Mouse (Mus musculus): ENCODE data around the gene Mterf4. TPM values are rescaled to one million over a fixed set of nuclear protein-coding genes. Genes with fewer than 3 reads are reported as not detected.
"Not testable (repeated sequence)": the region's sequence is repeated elsewhere in the genome, so short reads cannot be mapped to it uniquely, and the experiment has no call there.

The Mterf4 gene
- polyA plus RNA-seq, 1 experiment from 2014 or later: 33.7 TPM

DNA sequence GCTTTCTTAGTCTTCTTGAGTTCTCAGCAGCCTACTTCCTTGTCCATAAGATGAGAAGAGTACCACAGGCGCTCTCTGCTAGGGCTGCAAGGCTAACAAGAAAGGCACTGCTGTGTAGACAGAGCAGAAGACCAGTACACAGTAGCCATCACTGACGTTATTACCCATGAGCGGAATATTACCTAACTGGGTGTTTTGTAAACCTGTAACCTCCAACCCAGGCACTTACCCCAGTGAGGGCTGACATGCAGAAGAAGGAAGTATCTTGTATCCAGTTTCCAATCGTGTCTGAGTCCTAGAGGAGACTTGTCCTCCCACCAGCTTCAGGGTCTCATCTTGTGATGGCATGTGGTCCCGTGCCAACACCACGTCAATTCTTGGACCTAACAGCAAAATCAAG lies 18.3 kb upstream of the Mterf4 start:
- ATAC-seq: no peak
- no peak overlapping the region for H3K4me2 ChIP-seq (ENCODE audit: low read length)
- H3K9me3 ChIP-seq (ENCODE audit: control insufficient read depth, low read length): no peaks in the 10 kb centered on the region
- H3K27me3 ChIP-seq (replicated peaks; ENCODE audit: control insufficient read depth, insufficient read depth, low read length): no peaks in the 10 kb centered on the region
- peaks cover 9% of the 10 kb centered on the region for H3K36me3 ChIP-seq (ENCODE audit: control insufficient read depth, insufficient read depth, low read length)
- no peak overlapping the region for H3K9ac ChIP-seq (ENCODE audit: low read depth, low read length)
- H3K27ac ChIP-seq (ENCODE audit: low read depth, low read length): no peak overlapping the region
- 96% methylated on average over 6 of the region's 6 CpGs for WGBS
- H3K4me3 ChIP-seq (ENCODE audit: low read length): no peak overlapping the region
- H3K4me1 ChIP-seq (ENCODE audit: control insufficient read depth, insufficient read depth, low read depth, low read length): no peaks in the 10 kb centered on the region

DNA sequence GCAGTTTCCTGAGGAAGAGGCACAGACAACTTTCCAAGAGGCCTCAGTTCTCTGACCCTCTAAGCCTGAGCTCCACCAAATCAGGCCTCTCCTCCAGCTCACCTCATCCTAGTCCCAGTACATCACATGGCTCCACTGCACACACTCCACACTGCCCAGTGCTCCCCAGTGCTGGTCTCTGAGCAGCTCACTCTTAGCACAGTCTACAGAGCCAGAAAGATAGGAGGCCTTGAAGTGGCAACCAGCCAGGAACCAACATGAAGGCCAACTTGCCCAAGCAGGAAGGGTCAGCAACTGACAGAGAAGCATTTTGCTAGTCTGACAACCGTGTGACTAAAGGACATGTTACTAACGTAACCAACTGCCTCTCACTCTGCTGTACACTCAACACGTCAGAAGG lies 5.1 kb downstream of the Mterf4 start:
- peaks cover 33% of the 10 kb centered on the region for H3K36me3 ChIP-seq (ENCODE audit: control insufficient read depth, insufficient read depth, low read length)
- H3K9me3 ChIP-seq (ENCODE audit: control insufficient read depth, low read length): no peaks in the 10 kb centered on the region
- H3K4me1 ChIP-seq (ENCODE audit: control insufficient read depth, insufficient read depth, low read depth, low read length): peaks cover 8% of the 10 kb centered on the region
- no peak overlapping the region for H3K9ac ChIP-seq (ENCODE audit: low read depth, low read length)
- H3K27me3 ChIP-seq (replicated peaks; ENCODE audit: control insufficient read depth, insufficient read depth, low read length): no peaks in the 10 kb centered on the region
- no peak overlapping the region for H3K27ac ChIP-seq (ENCODE audit: low read depth, low read length)
- H3K4me2 ChIP-seq (ENCODE audit: low read length): no peak overlapping the region
- no peak overlapping the region for H3K4me3 ChIP-seq (ENCODE audit: low read length)
- WGBS: 76% methylated on average over 3 of the region's 3 CpGs
- ATAC-seq: no peak

DNA sequence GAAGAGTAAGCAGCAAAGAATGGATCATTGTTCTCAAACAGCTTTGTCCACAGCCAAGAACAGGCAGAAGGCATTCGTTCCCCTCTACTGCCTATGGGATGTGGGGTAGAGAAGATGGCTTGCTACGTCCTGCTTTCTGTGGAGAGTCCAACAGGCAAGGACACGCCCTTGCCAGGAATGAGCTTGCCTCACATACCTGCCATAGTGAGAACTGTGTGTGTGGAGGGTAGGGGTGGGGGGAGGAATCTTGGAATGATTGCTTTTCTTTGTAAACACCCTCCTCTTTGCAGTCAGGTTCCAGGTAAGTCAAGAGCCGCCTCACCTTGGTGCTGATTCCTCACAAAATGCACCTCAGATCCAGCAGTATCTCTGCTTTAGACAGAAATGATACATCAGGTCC lies 5.9 kb downstream of the Mterf4 start:
- no peaks in the 10 kb centered on the region for H3K9me3 ChIP-seq (ENCODE audit: control insufficient read depth, low read length)
- H3K4me1 ChIP-seq (ENCODE audit: control insufficient read depth, insufficient read depth, low read depth, low read length): peaks cover 4% of the 10 kb centered on the region
- 86% methylated on average over 4 of the region's 4 CpGs for WGBS

DNA sequence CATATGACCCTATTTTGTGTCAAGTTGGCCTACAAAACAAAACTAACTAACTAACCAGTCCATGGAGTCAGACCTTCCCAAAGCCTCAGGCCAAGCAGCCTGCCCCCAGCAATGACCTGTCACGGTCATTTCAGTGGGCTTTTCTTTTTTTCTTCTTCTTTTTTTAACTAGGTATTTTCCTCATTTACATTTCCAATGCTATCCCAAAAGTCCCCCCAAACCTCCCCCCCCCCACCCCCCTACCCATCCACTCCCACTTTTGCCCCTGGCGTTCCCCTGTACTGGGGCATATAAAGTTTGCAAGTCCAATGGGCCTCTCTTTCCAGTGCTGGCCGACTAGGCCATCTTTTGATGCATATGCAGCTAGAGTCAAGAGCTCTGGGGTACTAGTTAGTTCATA lies 11.2 kb downstream of the Mterf4 start:
- H3K4me3 ChIP-seq (ENCODE audit: low read length); H3K4me1 ChIP-seq (ENCODE audit: control insufficient read depth, insufficient read depth, low read depth, low read length); H3K9ac ChIP-seq (ENCODE audit: low read depth, low read length); H3K4me2 ChIP-seq (ENCODE audit: low read length); H3K27ac ChIP-seq (ENCODE audit: low read depth, low read length); H3K27me3 ChIP-seq (replicated peaks; ENCODE audit: control insufficient read depth, insufficient read depth, low read length); ATAC-seq; H3K9me3 ChIP-seq (ENCODE audit: control insufficient read depth, low read length): not testable (repeated sequence)
- H3K36me3 ChIP-seq (ENCODE audit: control insufficient read depth, insufficient read depth, low read length): peaks cover 10% of the 10 kb centered on the region
- WGBS: 84% methylated on average over 3 of the region's 3 CpGs

More for the DNA sequence above, 5.9 kb downstream of the Mterf4 start:
- Histone ChIP-seq H3K9ac (ENCODE audit: low read depth, low read length) (no peak overlapping the region), H3K27ac (ENCODE audit: low read depth, low read length) (no peak overlapping the region), H3K4me3 (ENCODE audit: low read length) (no peak overlapping the region), H3K4me2 (ENCODE audit: low read length) (no peak overlapping the region), H3K27me3 (replicated peaks; ENCODE audit: control insufficient read depth, insufficient read depth, low read length) (no peaks in the 10 kb centered on the region), H3K36me3 (ENCODE audit: control insufficient read depth, insufficient read depth, low read length) (peaks cover 33% of the 10 kb centered on the region)
- no peak for ATAC-seq

DNA sequence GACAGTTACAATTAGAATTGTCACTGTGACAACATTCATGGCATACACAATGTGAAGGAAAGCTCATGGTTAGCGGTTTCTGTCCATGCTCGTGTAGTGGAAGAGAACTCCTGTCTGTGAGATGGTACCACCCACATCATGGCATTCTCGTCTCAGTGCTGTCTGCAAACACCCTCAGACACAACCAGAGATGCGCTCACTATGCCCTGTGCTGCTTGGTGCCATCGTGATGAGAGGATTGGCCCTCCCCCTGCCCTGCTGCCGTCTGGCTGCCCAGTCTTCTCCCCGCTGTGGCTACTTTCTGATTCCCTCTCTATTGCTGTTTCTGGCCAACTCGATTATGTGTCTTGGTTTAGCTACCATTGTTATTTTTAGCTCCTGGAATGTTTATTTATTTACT lies 13.7 kb downstream of the Mterf4 start:
- ATAC-seq: no peak
- H3K27me3 ChIP-seq (replicated peaks; ENCODE audit: control insufficient read depth, insufficient read depth, low read length): no peaks in the 10 kb centered on the region
- WGBS: 83% methylated on average over 8 of the region's 8 CpGs
- peaks cover 3% of the 10 kb centered on the region; the same call in 1 of the 2 replicates for H3K36me3 ChIP-seq (ENCODE audit: control insufficient read depth, insufficient read depth, low read length)
- H3K4me2 ChIP-seq (ENCODE audit: low read length): no peak overlapping the region
- no peak overlapping the region for H3K9ac ChIP-seq (ENCODE audit: low read depth, low read length)
- H3K4me1 ChIP-seq (ENCODE audit: control insufficient read depth, insufficient read depth, low read depth, low read length): no peaks in the 10 kb centered on the region
- no peak overlapping the region for H3K4me3 ChIP-seq (ENCODE audit: low read length)
- H3K27ac ChIP-seq (ENCODE audit: low read depth, low read length): no peak overlapping the region
- H3K9me3 ChIP-seq (ENCODE audit: control insufficient read depth, low read length): no peaks in the 10 kb centered on the region

DNA sequence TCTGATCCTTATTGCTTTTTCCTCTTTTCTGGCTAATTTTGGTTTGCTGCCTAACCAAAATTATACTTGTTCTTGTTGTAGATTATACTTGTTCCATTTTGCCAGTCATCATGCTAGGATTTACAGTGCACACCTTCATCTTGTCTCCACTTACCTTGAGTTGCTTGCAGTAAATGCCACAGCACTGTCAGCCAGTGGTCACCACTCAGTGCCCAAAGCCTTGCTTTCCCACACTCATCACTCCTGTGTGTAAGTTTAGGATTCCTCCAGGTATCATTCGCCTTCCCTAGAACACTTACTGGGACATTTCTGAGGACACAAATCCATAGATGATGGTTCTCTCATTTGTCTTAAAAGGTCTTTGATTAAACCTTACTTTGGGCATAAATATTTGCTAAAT lies 14.1 kb downstream of the Mterf4 start:
- Histone ChIP-seq H3K9me3 (ENCODE audit: control insufficient read depth, low read length) (no peaks in the 10 kb centered on the region), H3K4me3 (ENCODE audit: low read length) (no peak overlapping the region), H3K9ac (ENCODE audit: low read depth, low read length) (no peak overlapping the region), H3K4me1 (ENCODE audit: control insufficient read depth, insufficient read depth, low read depth, low read length) (no peaks in the 10 kb centered on the region), H3K27ac (ENCODE audit: low read depth, low read length) (no peak overlapping the region), H3K4me2 (ENCODE audit: low read length) (no peak overlapping the region), H3K36me3 (ENCODE audit: control insufficient read depth, insufficient read depth, low read length) (peaks cover 1% of the 10 kb centered on the region; the same call in 1 of the 2 replicates), H3K27me3 (replicated peaks; ENCODE audit: control insufficient read depth, insufficient read depth, low read length) (no peaks in the 10 kb centered on the region)
- 91% methylated on average over 1 of the region's 1 CpGs for WGBS
- ATAC-seq: no peak

DNA sequence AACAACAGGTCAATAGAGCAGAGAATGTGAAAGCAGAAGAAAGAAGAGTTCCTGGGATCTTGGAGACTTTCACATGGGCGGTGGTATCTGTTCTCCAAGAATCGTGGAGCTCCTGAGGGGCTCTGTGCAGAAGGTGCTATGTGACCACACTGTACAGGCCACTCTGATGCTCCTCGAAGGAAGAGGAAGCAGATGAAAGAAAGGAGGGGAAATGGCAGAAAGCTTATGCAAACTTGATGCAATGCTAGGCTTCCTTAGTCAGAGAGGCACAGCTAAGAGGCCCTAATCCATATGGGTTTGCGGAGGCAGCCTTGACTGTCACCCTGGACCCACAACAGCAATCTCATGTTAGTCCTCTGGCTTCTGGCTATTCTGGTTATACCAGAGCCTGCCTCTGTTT lies 14.8 kb downstream of the Mterf4 start:
- H3K9me3 ChIP-seq (ENCODE audit: control insufficient read depth, low read length): no peaks in the 10 kb centered on the region
- no peak overlapping the region for H3K4me2 ChIP-seq (ENCODE audit: low read length)
- no peak overlapping the region for H3K27ac ChIP-seq (ENCODE audit: low read depth, low read length)
- H3K4me3 ChIP-seq (ENCODE audit: low read length): no peak overlapping the region
- no peaks in the 10 kb centered on the region for H3K4me1 ChIP-seq (ENCODE audit: control insufficient read depth, insufficient read depth, low read depth, low read length)
- ATAC-seq: no peak
- H3K36me3 ChIP-seq (ENCODE audit: control insufficient read depth, insufficient read depth, low read length): no peaks in the 10 kb centered on the region; the same call in 1 of the 2 replicates
- WGBS: 92% methylated on average over 4 of the region's 4 CpGs
- no peaks in the 10 kb centered on the region for H3K27me3 ChIP-seq (replicated peaks; ENCODE audit: control insufficient read depth, insufficient read depth, low read length)
- no peak overlapping the region for H3K9ac ChIP-seq (ENCODE audit: low read depth, low read length)

DNA sequence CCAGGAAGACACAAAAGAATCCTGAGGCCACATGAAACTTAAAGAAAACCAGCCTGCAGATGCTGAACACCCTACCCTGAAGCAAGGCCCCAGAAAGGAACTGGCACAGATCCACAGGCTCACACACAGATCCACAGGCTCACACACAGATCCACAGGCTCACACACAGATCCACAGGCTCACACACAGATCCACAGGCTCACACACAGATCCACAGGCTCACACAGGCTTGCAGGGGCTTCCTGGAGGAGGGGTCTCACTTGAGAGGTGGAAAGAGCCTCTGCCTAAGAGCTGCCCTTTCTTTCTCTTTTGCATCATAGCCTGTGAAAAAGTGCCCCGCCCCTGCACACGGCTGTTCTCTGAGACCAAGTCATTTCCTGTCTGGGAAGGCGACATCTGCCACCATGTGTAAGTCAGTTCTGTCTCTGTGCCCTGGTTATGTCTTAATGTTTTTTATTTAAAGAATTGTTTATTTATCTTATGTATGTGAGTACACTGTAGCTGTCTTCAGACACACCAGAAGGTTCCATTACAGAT lies 16.0 kb downstream of the Mterf4 start:
- Histone ChIP-seq H3K9ac (ENCODE audit: low read depth, low read length) (no peak overlapping the region), H3K4me2 (ENCODE audit: low read length) (no peak overlapping the region), H3K4me3 (ENCODE audit: low read length) (no peak overlapping the region), H3K9me3 (ENCODE audit: control insufficient read depth, low read length) (no peaks in the 10 kb centered on the region), H3K27me3 (replicated peaks; ENCODE audit: control insufficient read depth, insufficient read depth, low read length) (no peaks in the 10 kb centered on the region), H3K4me1 (ENCODE audit: control insufficient read depth, insufficient read depth, low read depth, low read length) (no peaks in the 10 kb centered on the region), H3K36me3 (ENCODE audit: control insufficient read depth, insufficient read depth, low read length) (no peaks in the 10 kb centered on the region), H3K27ac (ENCODE audit: low read depth, low read length) (no peak overlapping the region)
- WGBS: 68% methylated on average over 3 of the region's 3 CpGs
- no peak for ATAC-seq

DNA sequence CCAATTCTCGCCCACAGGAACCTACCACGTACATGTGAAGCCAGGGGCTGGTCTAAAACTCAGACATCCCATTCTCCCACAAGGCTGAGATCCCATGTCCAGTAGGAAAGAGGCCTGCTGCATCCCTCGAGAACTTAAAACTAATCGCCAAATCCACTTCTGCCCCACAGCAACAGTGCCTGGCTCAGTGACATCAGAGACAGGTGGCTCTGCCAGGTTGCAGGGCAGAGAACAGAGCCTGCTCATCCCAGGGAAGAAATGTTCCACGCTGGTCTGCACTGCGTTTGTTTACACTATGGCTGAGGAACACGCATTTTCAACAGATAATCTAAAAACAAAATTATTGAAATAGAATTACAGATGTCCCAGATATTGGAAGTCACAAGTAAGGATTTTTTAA lies 28.7 kb downstream of the Mterf4 start:
- WGBS: 79% methylated on average over 7 of the region's 7 CpGs

DNA sequence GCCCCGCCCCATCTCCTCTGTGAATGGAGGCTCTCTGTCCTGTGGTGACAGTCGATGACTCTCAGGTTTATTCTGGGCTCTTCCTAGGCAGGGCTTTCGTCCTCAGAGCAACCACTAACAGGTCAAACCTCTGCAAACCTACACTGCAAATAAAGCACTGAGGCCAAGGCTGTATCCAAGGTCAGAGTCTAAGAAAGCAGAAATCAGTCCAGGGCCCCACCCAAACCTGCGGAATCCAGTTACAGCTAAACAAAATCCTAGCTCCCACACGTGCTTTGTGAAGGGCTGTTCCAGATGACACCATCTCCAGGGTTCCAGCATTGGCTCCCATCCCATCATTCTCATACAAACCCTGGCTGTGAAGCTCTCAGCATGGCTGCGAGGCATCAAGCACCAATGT lies 30.2 kb downstream of the Mterf4 start:
- Histone ChIP-seq H3K4me3 (ENCODE audit: low read length) (no peak overlapping the region), H3K9me3 (ENCODE audit: control insufficient read depth, low read length) (no peaks in the 10 kb centered on the region), H3K27ac (ENCODE audit: low read depth, low read length) (no peak overlapping the region), H3K9ac (ENCODE audit: low read depth, low read length) (no peak overlapping the region), H3K4me1 (ENCODE audit: control insufficient read depth, insufficient read depth, low read depth, low read length) (peaks cover 4% of the 10 kb centered on the region; the same call in 1 of the 2 replicates), H3K27me3 (replicated peaks; ENCODE audit: control insufficient read depth, insufficient read depth, low read length) (no peaks in the 10 kb centered on the region), H3K4me2 (ENCODE audit: low read length) (no peak overlapping the region), H3K36me3 (ENCODE audit: control insufficient read depth, insufficient read depth, low read length) (no peaks in the 10 kb centered on the region)
- ATAC-seq: no peak
- WGBS: 77% methylated on average over 6 of the region's 6 CpGs

More for the DNA sequence above, 28.7 kb downstream of the Mterf4 start:
- H3K4me3 ChIP-seq (ENCODE audit: low read length): no peak overlapping the region
- H3K27me3 ChIP-seq (replicated peaks; ENCODE audit: control insufficient read depth, insufficient read depth, low read length): no peaks in the 10 kb centered on the region
- H3K27ac ChIP-seq (ENCODE audit: low read depth, low read length): no peak overlapping the region
- H3K4me2 ChIP-seq (ENCODE audit: low read length): no peak overlapping the region
- H3K4me1 ChIP-seq (ENCODE audit: control insufficient read depth, insufficient read depth, low read depth, low read length): peaks cover 4% of the 10 kb centered on the region; the same call in 1 of the 2 replicates
- no peak for ATAC-seq
- H3K9me3 ChIP-seq (ENCODE audit: control insufficient read depth, low read length): no peaks in the 10 kb centered on the region
- H3K36me3 ChIP-seq (ENCODE audit: control insufficient read depth, insufficient read depth, low read length): no peaks in the 10 kb centered on the region
- H3K9ac ChIP-seq (ENCODE audit: low read depth, low read length): no peak overlapping the region

All from hindbrain, embryonic 16.5 days (tissue).